Mouse (Mus musculus): ENCODE data around the gene Olfr1347. TPM values are rescaled to one million over a fixed set of nuclear protein-coding genes. Genes with fewer than 3 reads are reported as not detected.

Olfr1347 gene
- polyA plus RNA-seq, 1 experiment from 2014 or later, result not detected

GRCm38 (mm10) chr7:6438388-6438787 lies 61.2 kb downstream of the Olfr1347 start, which contains the start of gene Olfr1344:
Olfr1344 (plus strand) TSS chr7:6438688.
- WGBS, result 72% methylated on average over 3 of the region's 3 CpGs
- Histone ChIP-seq H3K27me3 (no peaks in the 10 kb centered on the region), H3K4me3 (no peak within 1 kb of the TSS), H3K27ac (no peak within 1 kb of the TSS), H3K9me3 (no peaks in the 10 kb centered on the region), H3K4me2 (no peak within 1 kb of the TSS), H3K9ac (no peak within 1 kb of the TSS), H3K4me1 (no peaks in the 10 kb centered on the region), H3K36me3 (no peaks in the 10 kb centered on the region)
- no peak for ATAC-seq (ENCODE audit: insufficient number of reproducible peaks, low FRiP score, low TSS enrichment, low read depth)

Other genes starting within 250 kb of the Olfr1347 start
- gene Epp13, start 247.0 kb downstream of the Olfr1347 start, polyA plus RNA-seq (2015; fragmentation: Nextera tagmentation; extraction: Ambion mirVana), result not detected in 2 replicates
- gene Zfp667, start 213.2 kb downstream of the Olfr1347 start, polyA plus RNA-seq (2015; fragmentation: Nextera tagmentation; extraction: Ambion mirVana), result 8.9 and 9.1 TPM in 2 replicates
- gene Zfp583, start 168.5 kb downstream of the Olfr1347 start, polyA plus RNA-seq (2015; fragmentation: Nextera tagmentation; extraction: Ambion mirVana), result 5.3 and 5.9 TPM in 2 replicates
- 1.9 and 2.1 TPM in 2 replicates for gene Gm3854, start 156.0 kb downstream of the Olfr1347 start, polyA plus RNA-seq (2015; fragmentation: Nextera tagmentation; extraction: Ambion mirVana)
- 2.9 and 3.3 TPM in 2 replicates for gene Zfp78, start 136.5 kb downstream of the Olfr1347 start, polyA plus RNA-seq (2015; fragmentation: Nextera tagmentation; extraction: Ambion mirVana)
- gene Zfp28, start 116.5 kb downstream of the Olfr1347 start, polyA plus RNA-seq (2015; fragmentation: Nextera tagmentation; extraction: Ambion mirVana), result 7.8 and 9.2 TPM in 2 replicates
- 0.29 and 0.56 TPM in 2 replicates for gene Smim17, start 101.0 kb downstream of the Olfr1347 start, polyA plus RNA-seq (2015; fragmentation: Nextera tagmentation; extraction: Ambion mirVana)
- gene Gm20715, start 89.5 kb downstream of the Olfr1347 start, polyA plus RNA-seq (2015; fragmentation: Nextera tagmentation; extraction: Ambion mirVana), result not detected in 2 replicates
- gene Olfr1344, start 61.1 kb downstream of the Olfr1347 start, polyA plus RNA-seq (2015; fragmentation: Nextera tagmentation; extraction: Ambion mirVana), result not detected in 2 replicates
- gene Olfr1336, start 43.6 kb downstream of the Olfr1347 start, polyA plus RNA-seq (2015; fragmentation: Nextera tagmentation; extraction: Ambion mirVana), result not detected in 2 replicates
- gene Olfr1346, start 32.7 kb downstream of the Olfr1347 start, polyA plus RNA-seq (2015; fragmentation: Nextera tagmentation; extraction: Ambion mirVana), result not detected in 2 replicates
- gene Olfr5, start 12.8 kb downstream of the Olfr1347 start, polyA plus RNA-seq (2015; fragmentation: Nextera tagmentation; extraction: Ambion mirVana), result not detected in 2 replicates
- not detected in 2 replicates for gene Olfr1348, start 9.0 kb upstream of the Olfr1347 start, polyA plus RNA-seq (2015; fragmentation: Nextera tagmentation; extraction: Ambion mirVana)
- gene Olfr1349, start 23.2 kb upstream of the Olfr1347 start, polyA plus RNA-seq (2015; fragmentation: Nextera tagmentation; extraction: Ambion mirVana), result not detected in 2 replicates
- not detected in 2 replicates for gene Olfr1350, start 65.1 kb upstream of the Olfr1347 start, polyA plus RNA-seq (2015; fragmentation: Nextera tagmentation; extraction: Ambion mirVana)
- 8.6 and 13.6 TPM in 2 replicates for gene Zim1, start 196.7 kb upstream of the Olfr1347 start, polyA plus RNA-seq (2015; fragmentation: Nextera tagmentation; extraction: Ambion mirVana)
- 213 and 261 TPM in 2 replicates for gene Peg3, start 230.7 kb upstream of the Olfr1347 start, polyA plus RNA-seq (2015; fragmentation: Nextera tagmentation; extraction: Ambion mirVana)
- 9.6 and 10.7 TPM in 2 replicates for gene Usp29, start 230.8 kb upstream of the Olfr1347 start, polyA plus RNA-seq (2015; fragmentation: Nextera tagmentation; extraction: Ambion mirVana)